Mouse (Mus musculus): ENCODE results near the gene Rnf220.

Rnf220 gene

GRCm38 (mm10) chr4:117496482-117497165 is at the start of gene Rnf220:
Rnf220 (minus strand) TSS chr4:117497052.
- in situ Hi-C loops (cut with MboI; ENCODE audit: unreplicated experiment in 2 of 2): no loop called here

- in situ Hi-C loops (cut with MboI; ENCODE audit: unreplicated experiment in 2 of 2): no loop called here
Measured at GRCm38 (mm10) chr4:117546616-117547015, 49.8 kb upstream of the Rnf220 start.

GRCm38 (mm10) chr4:117545448-117545847 is 48.6 kb upstream of the Rnf220 start:
- in situ Hi-C loops (cut with MboI; ENCODE audit: unreplicated experiment in 2 of 2): no loop called here

- in situ Hi-C loops (cut with MboI; ENCODE audit: unreplicated experiment in 2 of 2): no loop called here
Measured at GRCm38 (mm10) chr4:117540571-117540970, 43.7 kb upstream of the Rnf220 start.

GRCm38 (mm10) chr4:117539329-117539980 is 42.6 kb upstream of the Rnf220 start:
- in situ Hi-C loops (cut with MboI; ENCODE audit: unreplicated experiment in 2 of 2): no loop called here

GRCm38 (mm10) chr4:117537002-117537401 is 40.1 kb upstream of the Rnf220 start:
- in situ Hi-C loops (cut with MboI; ENCODE audit: unreplicated experiment in 2 of 2): no loop called here

- in situ Hi-C loops (cut with MboI; ENCODE audit: unreplicated experiment in 2 of 2): no loop called here
Measured at GRCm38 (mm10) chr4:117535496-117536200, 38.8 kb upstream of the Rnf220 start.

- in situ Hi-C loops (cut with MboI; ENCODE audit: unreplicated experiment in 2 of 2): loop anchor here (5.0 to 10.0 kb wide), 2 partner anchors 255 to 258 kb away; no protein-coding TSS in a partner anchor
Measured at GRCm38 (mm10) chr4:117529843-117530242, 33.0 kb upstream of the Rnf220 start.

GRCm38 (mm10) chr4:117527952-117528351 is 31.1 kb upstream of the Rnf220 start:
- in situ Hi-C loops (cut with MboI; ENCODE audit: unreplicated experiment in 2 of 2): loop anchor here (5.0 to 10.0 kb wide), 2 partner anchors 253 to 256 kb away; no protein-coding TSS in a partner anchor

- in situ Hi-C loops (cut with MboI; ENCODE audit: unreplicated experiment in 2 of 2): loop anchor here (5.0 to 10.0 kb wide), 2 partner anchors 253 to 255 kb away; no protein-coding TSS in a partner anchor
Measured at GRCm38 (mm10) chr4:117527116-117527899, 30.5 kb upstream of the Rnf220 start.

GRCm38 (mm10) chr4:117525990-117526389 is 29.1 kb upstream of the Rnf220 start:
- in situ Hi-C loops (cut with MboI; ENCODE audit: unreplicated experiment in 2 of 2): loop anchor here (5.0 to 10.0 kb wide), 2 partner anchors 251 to 254 kb away; no protein-coding TSS in a partner anchor

GRCm38 (mm10) chr4:117521350-117521749 is 24.5 kb upstream of the Rnf220 start:
- in situ Hi-C loops (cut with MboI; ENCODE audit: unreplicated experiment in 2 of 2): loop anchor here in 1 of 2 experiments (10.0 kb wide), 1 partner anchor 247 kb away; no protein-coding TSS in a partner anchor

GRCm38 (mm10) chr4:117518246-117518645 is 21.4 kb upstream of the Rnf220 start:
- in situ Hi-C loops (cut with MboI; ENCODE audit: unreplicated experiment in 2 of 2): no loop called here

- in situ Hi-C loops (cut with MboI; ENCODE audit: unreplicated experiment in 2 of 2): no loop called here
Measured at GRCm38 (mm10) chr4:117499043-117499442, 2.2 kb upstream of the Rnf220 start.

- in situ Hi-C loops (cut with MboI; ENCODE audit: unreplicated experiment in 2 of 2): no loop called here
Measured at GRCm38 (mm10) chr4:117495869-117496401, 917 bp downstream of the Rnf220 start.

GRCm38 (mm10) chr4:117494911-117495501 is 1.8 kb downstream of the Rnf220 start:
- in situ Hi-C loops (cut with MboI; ENCODE audit: unreplicated experiment in 2 of 2): no loop called here

- in situ Hi-C loops (cut with MboI; ENCODE audit: unreplicated experiment in 2 of 2): no loop called here
Measured at GRCm38 (mm10) chr4:117493905-117494851, 2.7 kb downstream of the Rnf220 start.

- in situ Hi-C loops (cut with MboI; ENCODE audit: unreplicated experiment in 2 of 2): no loop called here
Measured at GRCm38 (mm10) chr4:117493161-117493568, 3.7 kb downstream of the Rnf220 start.

- in situ Hi-C loops (cut with MboI; ENCODE audit: unreplicated experiment in 2 of 2): no loop called here
Measured at GRCm38 (mm10) chr4:117491840-117492239, 5.0 kb downstream of the Rnf220 start.
